Mouse (Mus musculus): ENCODE measurements around the gene Lhx9.

The Lhx9 gene

DNA sequence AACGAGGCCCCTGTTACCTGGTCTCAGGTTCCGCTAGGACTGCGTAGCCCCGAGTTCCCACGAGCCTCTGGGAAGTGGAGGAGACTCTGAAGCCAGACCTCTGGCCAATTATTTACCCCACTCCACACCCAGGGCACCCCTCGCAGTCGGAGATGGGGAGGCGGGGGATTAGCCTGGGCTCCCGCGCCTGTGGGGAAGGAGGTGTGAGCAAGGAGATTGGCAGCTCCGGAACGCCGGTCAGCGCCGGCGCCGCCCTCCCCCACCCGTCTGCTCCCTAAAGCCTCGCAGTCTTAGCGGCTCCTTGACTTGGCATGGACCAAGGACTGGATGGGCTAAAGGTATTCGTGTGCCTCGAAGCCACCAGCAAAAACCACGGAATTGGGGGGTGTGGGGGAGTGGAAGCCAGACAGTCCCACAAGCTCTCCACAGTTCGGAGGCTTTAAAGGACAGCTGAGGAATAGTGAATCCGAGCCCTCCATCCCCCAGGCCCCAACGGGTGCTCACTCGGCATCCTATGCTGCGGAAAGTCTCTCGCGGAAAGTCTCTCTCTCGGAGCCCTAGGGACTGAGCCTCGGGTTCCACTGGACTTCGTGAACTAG, at the start of gene Lhx9:
Lhx9 (minus strand) TSS at position 67 of the 599 bp plus-strand sequence.
- no peak for DNase-seq (ENCODE audit: low read depth)

DNA sequence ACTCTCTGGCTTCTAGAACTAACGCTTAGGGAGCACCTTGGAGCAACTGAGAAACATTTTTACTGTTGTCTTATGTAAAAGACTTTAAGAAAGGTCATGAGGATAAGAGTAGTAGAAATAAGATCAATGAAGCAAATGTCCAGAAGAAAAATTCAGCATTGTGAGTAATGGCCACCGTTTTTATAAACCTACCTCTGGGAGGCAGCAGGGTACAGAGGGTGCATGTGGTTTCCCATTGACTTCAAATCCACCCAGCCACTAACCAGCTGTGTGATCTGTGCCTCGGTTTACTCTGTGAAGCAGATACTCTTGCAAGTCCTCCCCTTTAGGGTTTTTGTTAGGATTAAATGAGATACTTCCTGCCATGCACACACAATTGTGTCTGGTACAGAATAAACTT, 47.7 kb upstream of the Lhx9 start:
- peak; percentile 7 for DNase-seq (ENCODE audit: low read depth)

DNA sequence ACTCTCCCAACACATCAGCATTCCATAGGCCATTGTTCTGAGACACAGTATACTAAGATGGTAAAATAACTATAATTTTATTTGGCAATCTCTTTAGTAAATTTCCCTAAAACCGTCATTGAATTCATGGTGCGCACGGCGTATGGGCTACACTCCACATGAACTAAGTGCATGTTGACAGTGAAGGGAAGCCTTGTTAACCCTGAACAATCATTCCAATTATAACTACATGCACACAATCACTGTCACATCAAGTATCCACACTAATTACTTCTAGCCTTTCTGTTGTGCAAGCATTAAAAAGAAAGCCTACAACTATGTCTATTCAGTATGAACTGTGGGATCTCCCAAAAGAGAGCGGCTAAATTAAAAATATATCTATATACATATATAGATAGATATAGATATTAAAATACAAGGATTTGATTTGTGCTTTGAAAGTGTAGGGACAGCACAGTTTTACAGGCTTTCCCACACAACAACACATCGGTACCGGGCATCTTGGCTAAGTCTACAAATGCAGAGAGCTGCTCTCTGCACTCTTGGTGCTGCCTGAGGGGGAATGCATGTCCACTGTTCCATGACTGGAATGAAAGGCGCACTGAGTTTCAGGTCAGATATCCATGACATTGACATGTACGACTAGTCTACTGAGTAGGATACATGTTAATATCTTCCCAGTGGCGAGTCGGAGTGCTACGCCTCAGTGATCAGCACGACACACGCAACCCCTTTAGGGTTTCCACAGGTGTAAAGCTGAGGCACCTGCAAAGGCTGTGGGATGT, 29.3 kb upstream of the Lhx9 start:
- no peak for DNase-seq (ENCODE audit: low read depth)

DNA sequence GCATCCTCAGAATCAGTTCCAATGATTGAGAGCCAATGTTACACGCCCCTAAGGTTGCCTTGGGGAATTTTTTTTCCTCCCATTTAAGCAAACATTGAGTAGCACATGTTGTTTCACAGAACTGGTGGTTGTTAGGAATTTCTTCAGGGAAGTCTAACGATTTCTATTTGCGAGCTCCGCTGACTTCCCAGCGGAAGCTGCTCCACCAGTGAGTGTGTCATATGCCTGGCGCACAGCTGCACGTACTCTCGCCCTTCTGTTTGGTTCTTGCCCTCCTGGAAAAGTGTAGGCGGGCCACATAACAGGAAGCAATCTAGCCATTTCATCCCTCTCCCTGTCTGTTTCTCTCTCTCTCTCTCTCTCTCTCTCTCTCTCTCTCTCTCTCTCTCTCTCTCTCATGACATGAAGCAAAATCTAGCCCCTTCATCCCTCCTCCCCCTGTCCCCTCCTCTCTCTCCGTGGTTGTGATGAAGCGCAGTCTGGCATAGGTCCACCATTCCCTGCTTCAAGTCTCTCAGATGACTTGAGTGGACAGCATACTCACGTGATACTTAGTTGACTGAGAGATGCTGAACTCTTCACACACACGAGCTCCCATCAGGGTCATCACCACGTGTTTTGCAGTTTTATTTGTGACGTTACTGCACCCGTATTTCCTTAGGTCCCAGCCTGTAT, 28.1 kb upstream of the Lhx9 start:
- DNase-seq (ENCODE audit: low read depth): no peak

DNA sequence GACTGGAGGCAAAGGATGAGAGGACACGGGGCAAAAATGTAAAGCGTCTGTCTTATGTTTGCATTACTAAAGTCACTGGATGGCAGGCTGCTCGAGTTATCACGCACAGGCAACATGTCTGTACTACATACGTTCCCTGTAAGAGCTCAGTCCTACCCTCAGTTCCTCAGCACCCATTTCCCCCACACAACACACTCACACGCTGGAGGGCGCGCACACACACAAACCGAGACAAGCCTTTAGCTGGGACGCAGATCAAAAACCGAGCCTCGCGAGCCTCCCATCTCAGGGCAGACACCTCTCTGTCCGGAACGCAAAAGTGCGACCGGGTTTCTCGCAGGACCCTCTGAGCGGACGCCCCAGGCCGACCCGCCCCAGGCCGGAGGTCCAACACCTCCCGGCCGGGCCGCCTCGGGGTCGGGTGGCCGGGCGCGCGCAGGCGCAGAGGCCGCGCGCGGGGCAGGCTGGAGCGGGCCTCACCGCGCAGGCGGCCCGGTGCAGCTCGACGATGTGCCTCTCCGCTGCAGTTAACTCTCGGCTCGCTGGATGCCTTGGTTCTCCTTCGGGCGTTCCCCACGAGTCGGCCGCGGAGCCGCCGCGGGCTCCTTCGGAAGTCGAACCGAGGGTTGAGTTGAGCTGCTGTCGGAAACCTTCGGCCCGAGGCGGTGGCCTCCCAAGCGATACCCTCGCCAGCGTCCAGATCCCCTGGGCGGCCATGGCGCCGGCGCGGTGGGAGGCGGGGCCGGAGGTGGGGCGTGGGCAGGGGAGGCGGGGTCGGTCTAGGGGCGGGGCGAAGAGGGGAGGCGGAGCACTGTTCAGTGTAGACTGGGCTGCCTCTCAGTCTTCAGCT, 7.9 kb upstream of the Lhx9 start, which contains the start of gene 2310009B15Rik:
2310009B15Rik (minus strand) TSS at position 752 of the 850 bp plus-strand sequence.
- DNase-seq (ENCODE audit: low read depth): peak; percentile 84

DNA sequence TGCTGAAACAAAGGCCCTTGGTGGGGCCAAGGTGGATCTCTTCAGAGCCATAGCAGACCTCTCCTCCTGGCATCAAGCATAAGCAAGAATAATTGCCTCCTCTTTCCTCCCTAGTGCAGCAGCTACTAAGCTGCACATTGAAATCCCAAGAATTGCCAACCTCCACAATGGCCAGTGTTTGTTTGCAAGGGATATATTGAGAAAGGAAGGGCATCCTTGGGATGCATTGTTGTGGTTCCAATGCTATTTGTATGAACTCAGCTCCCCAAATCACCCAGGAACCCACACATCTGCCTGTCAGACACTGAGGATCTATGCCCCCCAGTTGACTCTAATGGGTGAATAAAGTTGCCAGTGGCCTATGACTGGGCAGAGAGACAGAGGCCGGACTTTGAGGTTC, 2.4 kb upstream of the Lhx9 start:
- DNase-seq (ENCODE audit: low read depth): no peak

DNA sequence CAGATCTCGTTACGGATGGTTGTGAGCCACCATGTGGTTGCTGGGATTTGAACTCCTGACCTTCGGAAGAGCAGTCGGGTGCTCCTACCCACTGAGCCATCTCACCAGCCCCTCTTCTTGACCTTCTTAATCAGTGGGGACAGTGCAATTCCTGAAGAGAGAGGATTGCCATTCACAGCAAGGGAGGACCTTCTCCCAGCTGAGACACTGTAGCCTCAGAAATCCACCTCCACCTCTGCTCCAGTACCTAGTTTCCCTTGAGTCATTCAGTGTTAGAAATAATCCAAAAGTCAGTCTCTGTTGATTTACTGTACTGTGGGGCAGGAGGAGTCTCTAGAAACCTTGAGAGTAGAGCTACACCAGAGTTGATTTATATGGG, 1.8 kb upstream of the Lhx9 start:
- DNase-seq (ENCODE audit: low read depth): no peak

DNA sequence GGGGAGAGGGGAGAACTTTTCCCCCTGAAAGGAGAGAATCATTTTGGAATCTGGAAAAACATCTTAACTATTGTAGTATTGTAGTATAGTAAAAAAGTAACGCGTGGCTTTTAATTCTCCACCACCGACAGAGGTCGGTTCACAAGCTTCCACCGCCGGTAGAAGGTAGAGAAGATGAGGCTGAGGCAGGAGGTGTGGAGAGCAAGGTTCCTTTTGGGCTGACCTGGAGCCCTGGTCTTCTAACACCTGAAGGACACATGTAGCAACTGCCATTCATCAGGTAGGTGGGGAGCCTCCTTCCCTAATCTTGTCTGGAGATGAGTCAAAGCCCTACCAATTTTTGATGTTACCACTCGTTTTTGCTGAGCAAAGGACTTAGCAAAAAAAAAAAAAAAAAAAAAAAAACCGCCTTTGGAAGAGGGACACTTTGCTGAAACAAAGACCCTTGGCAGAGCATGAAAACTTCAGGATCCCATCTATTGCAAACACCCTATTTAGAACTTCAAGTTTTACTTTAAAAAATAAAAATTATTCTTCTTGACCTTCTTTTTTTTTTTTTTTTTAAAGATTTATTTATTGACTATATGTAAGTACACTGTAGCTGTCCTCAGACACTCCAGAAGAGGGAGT, 1.3 kb upstream of the Lhx9 start:
- no peak for DNase-seq (ENCODE audit: low read depth)

DNA sequence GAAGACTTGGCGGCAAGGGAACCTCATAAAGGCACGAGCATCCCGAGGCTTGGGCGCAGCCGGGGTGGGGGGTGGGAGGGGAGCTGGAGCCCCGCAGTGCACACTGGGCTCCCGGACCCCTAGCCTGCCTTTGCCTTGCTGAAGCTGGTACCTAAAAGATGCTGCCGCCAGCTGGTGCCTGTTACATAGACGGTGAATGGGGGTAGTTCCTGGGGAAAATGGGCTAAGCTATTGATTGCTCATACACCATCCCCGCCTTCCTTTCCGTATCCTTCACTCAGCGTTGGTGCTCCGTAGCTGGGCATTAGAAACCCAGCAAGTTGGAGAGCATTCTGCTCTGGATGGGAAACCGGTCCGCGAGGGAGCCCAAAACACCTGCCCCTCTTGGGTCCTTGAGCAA, 351 bp downstream of the Lhx9 start:
- no peak for DNase-seq (ENCODE audit: low read depth)

DNA sequence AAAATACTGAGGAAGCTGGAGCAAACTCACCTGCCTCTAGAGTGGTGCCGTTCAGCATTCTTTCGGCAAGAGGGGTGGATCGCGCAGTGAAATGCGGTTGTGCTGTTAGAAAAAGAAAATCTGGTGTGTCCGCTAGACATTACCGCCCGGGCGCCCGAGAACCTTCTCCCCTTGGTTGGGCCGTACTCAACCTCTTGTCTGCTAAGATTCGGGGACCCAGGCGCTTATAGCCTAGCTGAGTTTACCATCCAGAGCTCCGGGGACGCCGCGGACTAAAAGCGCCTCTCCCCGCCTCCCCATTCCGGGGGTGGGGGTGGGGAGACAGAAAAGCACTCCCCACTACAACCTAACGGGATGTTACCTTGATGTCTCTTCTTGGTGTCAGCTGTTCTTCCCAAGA, 1.2 kb downstream of the Lhx9 start:
- DNase-seq (ENCODE audit: low read depth): no peak

DNA sequence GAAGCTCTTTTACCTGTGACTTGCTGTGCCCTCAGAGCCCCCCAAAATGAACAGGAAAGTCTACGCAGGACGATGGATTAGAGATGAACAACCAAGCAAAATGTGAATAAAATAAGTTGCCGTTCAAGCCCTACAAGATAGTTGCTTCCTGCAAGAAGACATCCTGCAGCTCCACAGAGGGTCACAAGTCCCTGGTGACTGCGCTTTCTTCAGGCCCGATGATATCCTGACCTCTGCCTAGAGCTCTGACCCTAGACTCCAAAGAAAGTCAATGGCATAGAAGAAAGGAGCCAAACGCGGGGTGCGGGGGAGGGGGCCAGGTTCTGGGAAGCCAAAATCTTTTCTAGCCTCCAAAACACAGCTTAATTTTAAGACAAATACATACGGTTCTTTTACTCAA, 1.8 kb downstream of the Lhx9 start:
- no peak for DNase-seq (ENCODE audit: low read depth)

DNA sequence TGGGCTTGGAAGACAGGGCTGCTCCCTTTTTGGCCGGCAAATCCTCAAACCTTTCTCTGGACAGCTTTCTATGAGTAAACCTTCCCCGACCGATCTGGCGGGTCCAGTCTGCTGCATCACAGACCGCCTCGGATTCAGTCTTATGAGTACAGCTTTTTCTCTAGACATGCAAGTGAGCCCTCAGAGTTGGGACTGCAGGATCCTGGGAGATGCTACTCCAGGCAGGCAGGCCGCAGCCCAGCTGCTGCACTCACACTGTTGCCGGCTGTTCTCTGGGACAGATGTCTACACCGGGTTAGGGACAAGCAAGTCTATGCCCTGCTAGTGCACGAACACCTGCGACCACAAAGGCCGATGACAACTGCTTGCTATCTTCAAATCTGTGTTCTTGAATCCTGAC, 2.2 kb downstream of the Lhx9 start:
- DNase-seq (ENCODE audit: low read depth): no peak

DNA sequence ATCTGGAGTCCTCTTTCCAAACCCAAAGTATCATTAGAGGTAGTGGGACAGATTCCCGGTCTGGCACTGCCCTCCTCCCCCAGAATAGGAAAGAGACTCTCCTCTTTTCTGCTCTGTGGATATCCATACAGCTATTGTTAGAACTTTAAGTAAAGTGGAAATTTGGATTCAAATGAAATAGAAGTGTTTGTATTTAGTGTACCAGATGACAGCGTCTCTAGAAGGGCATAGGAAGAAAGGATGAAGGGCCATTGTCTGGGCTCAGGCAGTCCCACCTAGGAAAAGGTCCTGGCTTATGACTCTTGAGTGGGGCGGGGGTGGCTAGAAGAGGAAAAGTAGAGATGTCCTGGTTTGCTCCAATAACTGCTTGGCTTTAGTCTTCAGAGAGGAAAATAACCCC, 2.9 kb downstream of the Lhx9 start:
- DNase-seq (ENCODE audit: low read depth): no peak

DNA sequence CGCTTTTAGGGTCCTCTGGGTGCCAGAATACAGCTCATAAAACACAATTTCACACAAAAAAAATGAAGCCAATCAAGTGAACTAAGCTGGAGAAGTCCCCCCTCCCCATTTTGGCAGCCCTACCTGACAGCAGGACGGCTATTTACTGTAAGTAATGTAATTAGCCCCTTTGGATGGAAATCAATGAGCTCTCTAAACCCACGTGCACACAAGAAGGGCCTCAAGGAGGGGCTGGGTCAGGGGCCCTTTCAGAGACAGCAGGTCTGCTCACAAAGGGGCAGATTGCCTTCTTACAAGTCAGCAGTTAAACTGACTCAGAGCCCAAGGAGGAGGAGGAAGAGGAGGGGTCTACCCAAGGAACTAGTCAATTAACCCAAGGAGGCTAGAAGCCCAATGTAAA, 4.2 kb downstream of the Lhx9 start:
- DNase-seq (ENCODE audit: low read depth): no peak

DNA sequence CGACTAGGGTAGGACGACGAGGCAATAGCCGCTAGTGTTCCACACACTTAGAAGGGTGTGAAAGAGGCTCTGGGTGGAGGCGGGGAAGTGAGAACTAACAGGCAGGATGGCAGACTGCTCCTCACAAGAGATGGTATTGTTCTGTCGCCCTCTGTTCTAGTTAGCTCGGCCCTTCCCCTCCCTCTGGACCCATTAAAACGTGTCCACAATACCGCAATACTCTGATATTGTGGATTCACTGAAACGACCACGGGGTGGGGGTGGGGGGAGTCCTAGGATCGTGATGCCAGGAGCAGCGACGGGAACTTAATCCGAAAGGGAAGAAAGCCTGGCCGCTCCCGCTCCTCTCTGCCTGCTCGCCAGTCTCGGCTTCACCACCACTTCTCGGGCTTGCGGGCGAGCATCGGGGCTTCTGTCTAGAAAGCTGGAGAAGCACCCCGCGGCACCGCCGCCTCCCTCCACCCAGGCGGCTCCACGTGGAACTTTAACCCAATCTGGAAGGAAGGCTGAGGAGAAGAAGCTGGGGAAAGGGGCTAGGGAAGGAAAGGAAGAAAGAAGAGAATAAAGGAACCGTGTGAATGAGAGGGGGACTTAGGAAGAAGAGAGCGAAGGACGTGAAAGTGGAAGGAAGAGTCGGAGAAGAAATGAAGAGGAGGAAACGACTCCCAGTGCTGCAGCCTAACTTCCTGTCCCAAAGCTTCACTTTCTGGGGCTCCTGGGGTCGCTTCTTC, 4.9 kb downstream of the Lhx9 start:
- DNase-seq (ENCODE audit: low read depth): peak; percentile 36

DNA sequence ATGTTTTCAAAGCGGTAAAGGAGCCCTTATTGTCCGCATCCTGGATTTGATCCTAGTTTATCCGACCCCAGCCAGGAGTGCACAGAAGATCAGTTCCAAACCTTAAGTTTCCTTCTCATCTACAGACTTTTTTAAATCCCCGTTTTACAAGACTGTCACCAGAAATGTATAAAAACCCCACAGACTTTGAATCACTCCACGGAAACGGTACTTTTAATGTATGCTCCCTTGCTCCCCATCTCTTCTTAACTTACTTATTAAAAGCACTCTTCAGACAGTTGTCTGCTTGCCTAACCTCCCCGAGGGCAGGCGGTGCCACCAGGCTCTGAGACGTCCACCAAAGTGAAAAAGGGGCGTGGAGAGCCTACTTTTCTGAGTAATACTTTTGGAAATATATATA, 5.6 kb downstream of the Lhx9 start:
- no peak for DNase-seq (ENCODE audit: low read depth)

DNA sequence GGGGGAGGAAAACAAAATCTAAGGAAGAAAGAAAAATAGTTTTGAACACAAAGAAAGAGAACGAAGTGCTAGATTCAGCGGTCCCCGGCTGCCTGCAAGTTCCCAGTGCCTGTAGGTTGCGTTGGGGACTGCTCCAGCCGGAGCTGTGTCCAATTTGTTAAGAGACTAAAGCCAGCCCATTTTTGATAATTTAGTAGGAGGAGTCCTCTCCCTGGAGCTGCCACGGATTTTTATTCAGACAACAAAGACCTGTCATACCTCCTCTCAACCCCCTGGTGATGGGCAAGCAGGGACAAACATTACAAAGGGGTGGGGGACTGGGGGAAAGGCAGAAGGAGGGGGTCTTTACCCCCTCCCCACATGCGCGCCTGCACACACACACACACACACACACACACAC, 6.1 kb downstream of the Lhx9 start:
- DNase-seq (ENCODE audit: low read depth): no peak

DNA sequence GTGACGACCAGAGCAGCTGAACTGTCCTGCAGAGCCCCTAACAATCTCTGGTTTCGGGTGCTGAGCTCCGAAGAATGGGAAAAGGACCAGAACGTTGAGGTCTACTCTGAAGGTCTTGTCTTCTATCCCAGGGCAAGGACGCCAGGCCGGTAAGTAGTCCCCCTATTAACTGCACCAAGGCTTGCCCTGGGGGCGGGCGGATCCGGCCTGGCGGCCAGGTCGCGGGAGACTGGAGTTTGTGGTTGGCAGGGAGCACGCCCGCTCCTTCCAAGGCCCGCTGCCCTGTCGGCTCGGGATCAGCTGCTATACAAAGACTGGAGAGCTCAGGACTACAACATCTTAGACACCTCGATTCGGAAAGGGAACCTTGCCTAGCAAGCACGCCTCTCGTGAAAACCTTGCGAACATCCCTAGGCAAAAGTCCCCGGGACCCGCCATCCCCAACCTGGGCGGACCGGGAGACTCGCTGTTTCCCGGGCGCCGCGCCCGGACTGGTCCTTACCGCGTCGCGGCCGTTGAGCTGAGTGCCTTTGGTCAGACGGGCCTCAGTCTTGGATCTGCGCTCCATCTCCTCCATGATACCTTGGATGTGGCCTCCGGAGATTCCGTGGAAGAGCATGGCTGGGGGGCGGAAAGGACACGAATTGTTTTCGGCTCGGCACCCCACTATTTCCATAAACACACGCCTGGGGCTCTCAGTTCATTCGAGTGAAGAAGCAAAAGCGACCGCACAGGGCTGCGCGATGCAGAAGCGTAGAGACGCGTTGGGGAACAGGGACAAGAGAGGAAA, 6.9 kb downstream of the Lhx9 start:
- DNase-seq (ENCODE audit: low read depth): no peak

DNA sequence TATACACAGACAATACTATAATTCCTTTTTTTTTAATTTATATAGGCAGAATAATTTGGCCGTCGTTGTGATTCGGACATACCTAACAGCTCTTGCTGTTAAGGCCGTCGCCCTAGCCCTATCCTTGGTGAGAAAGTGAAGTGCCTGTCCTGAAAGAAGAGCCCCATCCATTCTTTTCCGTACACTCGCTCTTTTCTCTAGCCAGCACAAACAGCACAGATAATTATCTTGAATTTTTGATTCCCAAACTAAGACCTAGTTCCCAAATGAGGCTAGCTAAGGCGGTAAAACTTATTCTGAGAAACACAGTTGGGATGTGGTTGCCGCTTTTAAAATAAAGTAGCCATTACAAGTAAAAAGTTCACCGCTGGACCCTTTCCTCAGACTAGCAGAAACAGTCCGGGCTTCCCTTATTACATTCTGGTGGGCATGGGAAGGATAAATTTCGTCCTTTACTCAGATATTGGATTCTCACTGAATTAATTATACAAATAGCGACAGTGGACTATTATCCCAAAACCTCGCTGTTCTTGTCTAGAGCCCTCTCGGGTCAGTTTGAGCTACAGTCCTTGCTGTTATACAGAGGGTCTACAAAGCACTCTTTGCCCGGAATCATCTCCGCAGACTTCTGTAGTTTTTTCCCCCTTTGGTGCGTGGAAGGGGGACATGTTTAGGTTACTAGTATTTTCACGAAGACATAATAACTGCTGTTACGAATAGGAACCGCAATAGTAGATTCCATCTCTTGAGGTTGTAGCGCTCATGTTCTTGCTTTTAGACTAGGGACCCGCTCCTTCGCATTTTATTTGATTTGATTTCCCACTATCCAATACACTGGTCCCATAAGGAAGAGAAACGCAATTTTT, 7.7 kb downstream of the Lhx9 start:
- DNase-seq (ENCODE audit: low read depth): no peak

Data from 416B (cell line).